Mouse (Mus musculus) MEL (cell line): ENCODE measurements at regions not wholly inside any gene's neighbourhood (a gene's known extent, or its start where the extent isn't known, plus 50 kb on each side); places are given as distances from the start of the nearest gene placed in this dataset.

ENCODE experiments used
- DNase-seq: peaks from one replicate; pipeline ENCODE4 v3.0.0; 2011; ENCODE audit warnings: low read depth, low spot score
- H3K27ac ChIP-seq: 2 replicates; pipeline ENCODE4 v1.5.1; 2012; ENCODE audit warnings: low read depth, mild to moderate bottlenecking, control low read depth, low read length, moderate library complexity; ENCODE audit not compliant: control insufficient read depth
- H3K27me3 ChIP-seq, 2 experiments: fragments of 150-350 bp in 1 of 2; sonication (generic) in 1 of 2; 2 replicates each; pipeline ENCODE4 v1.6.1; 2012; ENCODE audit warnings: low read length in 2 of 2, mild to moderate bottlenecking in 2 of 2, improper control_type of control experiment in 1 of 2, moderate library complexity in 1 of 2; ENCODE audit not compliant: insufficient read depth in 2 of 2, control insufficient read depth in 1 of 2
- H3K36me3 ChIP-seq, 2 experiments: 2 replicates each; pipeline ENCODE4 v1.6.1; 2012 to 2014; ENCODE audit warnings: low read length in 2 of 2, improper control_type of control experiment in 1 of 2, inconsistent platforms in 1 of 2, mild to moderate bottlenecking in 1 of 2; ENCODE audit not compliant: insufficient read depth in 2 of 2, control insufficient read depth in 1 of 2
- H3K4me1 ChIP-seq, 2 experiments: fragments of 150-350 bp in 1 of 2; sonication (generic) in 1 of 2; 2 replicates each; pipeline ENCODE4 v1.6.1; 2012; ENCODE audit warnings: low read length in 2 of 2, improper control_type of control experiment in 1 of 2, mild to moderate bottlenecking in 1 of 2; ENCODE audit not compliant: insufficient read depth in 2 of 2, control insufficient read depth in 1 of 2
- H3K4me3 ChIP-seq, 2 experiments: fragments of 150-350 bp in 1 of 2; sonication (generic) in 1 of 2; 2 replicates each; pipeline ENCODE4 v1.5.1; 2012; ENCODE audit warnings: low read depth in 2 of 2, low read length in 2 of 2, mild to moderate bottlenecking in 2 of 2, moderate library complexity in 2 of 2, control low read depth in 1 of 2, improper control_type of control experiment in 1 of 2; ENCODE audit not compliant: control insufficient read depth in 1 of 2, insufficient read depth in 1 of 2
- H3K79me2 ChIP-seq: 2 replicates; pipeline ENCODE4 v1.6.1; 2012; ENCODE audit warnings: mild to moderate bottlenecking, low read length, moderate library complexity; ENCODE audit not compliant: control insufficient read depth, poor library complexity, insufficient read depth
- H3K9ac ChIP-seq: 2 replicates; pipeline ENCODE4 v1.6.1; 2012; ENCODE audit warnings: low read depth, mild to moderate bottlenecking, control low read depth, low read length, moderate library complexity; ENCODE audit not compliant: control insufficient read depth, poor library complexity, severe bottlenecking
- H3K9me3 ChIP-seq: fragments of 150-350 bp; sonication (generic); replicated peaks from 2 replicates; pipeline ENCODE4 v1.6.1; 2012; ENCODE audit warnings: mild to moderate bottlenecking, low read length, improper control_type of control experiment, moderate library complexity; ENCODE audit not compliant: insufficient read depth
- BHLHE40 ChIP-seq: IDR thresholded peaks from 2 replicates; pipeline ENCODE4 v1.6.1; 2012; ENCODE audit warnings: low read depth, mild to moderate bottlenecking, inconsistent platforms, low read length, improper control_type of control experiment, borderline replicate concordance
- E2F4 ChIP-seq: IDR thresholded peaks from 2 replicates; pipeline ENCODE4 v1.6.1; 2011; ENCODE audit warnings: low read depth, low read length, improper control_type of control experiment, borderline replicate concordance
- ELF1 ChIP-seq: IDR thresholded peaks from 2 replicates; pipeline ENCODE4 v1.6.1; 2014; ENCODE audit warnings: low read depth, mild to moderate bottlenecking, inconsistent platforms, low read length, improper control_type of control experiment, moderate library complexity
- ETS1 ChIP-seq: IDR thresholded peaks from 2 replicates; pipeline ENCODE4 v1.6.1; 2012; ENCODE audit warnings: low read depth, mild to moderate bottlenecking, inconsistent platforms, low read length, improper control_type of control experiment, moderate library complexity
- GATA1 ChIP-seq: IDR thresholded peaks from 2 replicates; pipeline ENCODE4 v1.6.1; 2011; ENCODE audit warnings: low read depth, low read length, improper control_type of control experiment
- HCFC1 ChIP-seq: IDR thresholded peaks from 2 replicates; pipeline ENCODE4 v1.6.1; 2012; ENCODE audit warnings: low read depth, mild to moderate bottlenecking, inconsistent platforms, low read length, improper control_type of control experiment, moderate library complexity
- JUND ChIP-seq: IDR thresholded peaks from 2 replicates; pipeline ENCODE4 v1.6.1; 2011; ENCODE audit warnings: low read depth, mild to moderate bottlenecking, improper control_type of control experiment, low read length
- KAT2A ChIP-seq: conservative IDR thresholded peaks from 2 replicates; pipeline ENCODE4 v1.6.1; 2012; ENCODE audit warnings: low read depth, low read length, improper control_type of control experiment, inconsistent platforms
- MAZ ChIP-seq: IDR thresholded peaks from 2 replicates; pipeline ENCODE4 v1.6.1; 2012; ENCODE audit warnings: low read depth, mild to moderate bottlenecking, inconsistent platforms, low read length, improper control_type of control experiment
- MYB ChIP-seq: IDR thresholded peaks from 2 replicates; pipeline ENCODE4 v1.6.1; 2011; ENCODE audit warnings: mild to moderate bottlenecking, low read depth, low read length, improper control_type of control experiment
- NELFE ChIP-seq: IDR thresholded peaks from 2 replicates; pipeline ENCODE4 v1.6.1; 2011; ENCODE audit warnings: low read depth, low read length, improper control_type of control experiment
- POLR2A ChIP-seq, 2 experiments: IDR thresholded peaks; 2 replicates each; pipeline ENCODE4 v1.6.1; 2011 to 2012; ENCODE audit warnings: low read length in 2 of 2, mild to moderate bottlenecking in 2 of 2, control low read depth in 1 of 2, improper control_type of control experiment in 1 of 2, low read depth in 1 of 2, moderate library complexity in 1 of 2; ENCODE audit not compliant: control insufficient read depth in 1 of 2, insufficient read depth in 1 of 2, poor library complexity in 1 of 2
- RAD21 ChIP-seq: IDR thresholded peaks from 2 replicates; pipeline ENCODE4 v1.6.1; 2011; ENCODE audit warnings: mild to moderate bottlenecking, low read depth, low read length, improper control_type of control experiment
- RCOR1 ChIP-seq: IDR thresholded peaks from 2 replicates; pipeline ENCODE4 v1.6.1; 2012; ENCODE audit warnings: low read depth, mild to moderate bottlenecking, inconsistent platforms, low read length, improper control_type of control experiment
- SIN3A ChIP-seq: IDR thresholded peaks from 2 replicates; pipeline ENCODE4 v1.6.1; 2012; ENCODE audit warnings: low read length, improper control_type of control experiment, inconsistent platforms
- TAL1 ChIP-seq: IDR thresholded peaks from 2 replicates; pipeline ENCODE4 v1.6.1; 2012; ENCODE audit warnings: mild to moderate bottlenecking, inconsistent platforms, low read length, moderate library complexity, mixed read lengths
- TBP ChIP-seq: IDR thresholded peaks from 2 replicates; pipeline ENCODE4 v1.8.0; 2011; ENCODE audit warnings: low read depth, low read length, improper control_type of control experiment
- TCF12 ChIP-seq: IDR thresholded peaks from 2 replicates; pipeline ENCODE4 v1.6.1; 2014; ENCODE audit warnings: low read depth, mild to moderate bottlenecking, inconsistent platforms, low read length, improper control_type of control experiment, moderate library complexity
- UBTF ChIP-seq: IDR thresholded peaks from 2 replicates; pipeline ENCODE4 v1.6.1; 2012; ENCODE audit warnings: low read depth, mild to moderate bottlenecking, inconsistent platforms, low read length, improper control_type of control experiment, moderate library complexity, borderline replicate concordance; ENCODE audit not compliant: insufficient read depth
- USF1 ChIP-seq: IDR thresholded peaks from 2 replicates; pipeline ENCODE4 v1.6.1; 2014; ENCODE audit warnings: low read depth, mild to moderate bottlenecking, inconsistent platforms, low read length, improper control_type of control experiment, moderate library complexity
- ZKSCAN1 ChIP-seq: IDR thresholded peaks from 2 replicates; pipeline ENCODE4 v1.6.1; 2012; ENCODE audit warnings: low read depth, mild to moderate bottlenecking, inconsistent platforms, low read length, improper control_type of control experiment, moderate library complexity
- ZNF384 ChIP-seq: IDR thresholded peaks from 2 replicates; pipeline ENCODE4 v1.6.1; 2012; ENCODE audit warnings: low read depth, mild to moderate bottlenecking, inconsistent platforms, low read length, improper control_type of control experiment

GRCm38 (mm10) chr12:43828641-43829040 lies 381.5 kb downstream of the Dnajb9 start:
- Histone ChIP-seq H3K4me3 (no peak overlapping the region), H3K9me3 (no peaks in the 10 kb centered on the region), H3K4me1 (no peaks in the 10 kb centered on the region), H3K27ac (no peak overlapping the region), H3K27me3 (no peaks in the 10 kb centered on the region), H3K79me2 (no peaks in the 10 kb centered on the region), H3K9ac (no peak overlapping the region), H3K36me3 (no peaks in the 10 kb centered on the region)
- TF ChIP-seq TAL1 (no peak), BHLHE40 (no peak), ETS1 (no peak), ZNF384 (no peak), HCFC1 (no peak), MAZ (no peak), GATA1 (no peak), POLR2A (IDR thresholded peaks at IDR 0.05; ENCODE audit: control insufficient read depth in 1 of 2, insufficient read depth in 1 of 2, low read depth in 1 of 2, low read length in 2 of 2, poor library complexity in 1 of 2) (no peak), TCF12 (no peak), JUND (no peak), RAD21 (no peak), RCOR1 (no peak), UBTF (no peak), NELFE (no peak), ZKSCAN1 (no peak), SIN3A (no peak)
- no peak for DNase-seq

- no peak overlapping the region for H3K27ac ChIP-seq
- H3K4me1 ChIP-seq, result no peaks in the 10 kb centered on the region
- no peaks in the 10 kb centered on the region for H3K27me3 ChIP-seq
- no peaks in the 10 kb centered on the region for H3K79me2 ChIP-seq
- DNase-seq, result no peak
- H3K9me3 ChIP-seq, result no peaks in the 10 kb centered on the region
- no peak overlapping the region for H3K9ac ChIP-seq
- no peaks in the 10 kb centered on the region for H3K36me3 ChIP-seq
- TF ChIP-seq TBP (no peak), NELFE (no peak), KAT2A (no peak), ELF1 (no peak), MAZ (no peak), TCF12 (no peak), POLR2A (IDR thresholded peaks at IDR 0.05; ENCODE audit: control insufficient read depth in 1 of 2, insufficient read depth in 1 of 2, low read depth in 1 of 2, low read length in 2 of 2, poor library complexity in 1 of 2) (no peak), RCOR1 (no peak), BHLHE40 (no peak), E2F4 (no peak), USF1 (no peak), MYB (no peak)
- TF ChIP-seq, all 39 proteins: peak for 0
- H3K4me3 ChIP-seq, result no peak overlapping the region
Measured at GRCm38 (mm10) chr12:43827901-43828300, 382.2 kb downstream of the Dnajb9 start.
